Mouse (Mus musculus): ENCODE results near the gene Smarcd3.

DNA sequence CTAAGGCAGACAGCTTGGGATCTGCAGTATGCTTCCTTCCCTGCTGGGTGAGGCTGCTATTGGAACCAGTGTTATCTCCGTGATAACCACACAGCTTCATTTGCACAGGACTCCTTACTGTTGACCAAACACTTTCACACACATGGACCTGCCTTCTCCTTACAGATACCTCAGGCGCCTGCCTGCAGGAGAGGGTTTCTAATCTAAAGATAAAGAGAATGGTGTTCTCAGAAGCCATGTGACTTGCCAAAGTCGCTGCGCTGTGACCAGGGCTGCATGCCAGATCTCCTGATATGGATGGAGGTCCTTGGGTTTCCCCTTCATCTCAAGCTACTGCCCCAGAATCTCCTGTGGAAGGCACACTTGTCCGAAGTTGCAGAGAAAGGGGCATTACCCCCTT is 14.8 kb downstream of the Smarcd3 start:
- TF ChIP-seq POLR2A (IDR thresholded peaks at IDR 0.05; ENCODE audit: low read depth, low read length): no peak
- no peak for TF ChIP-seq CTCF (IDR thresholded peaks at IDR 0.05; ENCODE audit: extremely low read depth, insufficient read length, insufficient replicate concordance, low read depth, low read length)
